ENCODE assay signal across 27 mouse cellular contexts in the genomic region with DNA sequence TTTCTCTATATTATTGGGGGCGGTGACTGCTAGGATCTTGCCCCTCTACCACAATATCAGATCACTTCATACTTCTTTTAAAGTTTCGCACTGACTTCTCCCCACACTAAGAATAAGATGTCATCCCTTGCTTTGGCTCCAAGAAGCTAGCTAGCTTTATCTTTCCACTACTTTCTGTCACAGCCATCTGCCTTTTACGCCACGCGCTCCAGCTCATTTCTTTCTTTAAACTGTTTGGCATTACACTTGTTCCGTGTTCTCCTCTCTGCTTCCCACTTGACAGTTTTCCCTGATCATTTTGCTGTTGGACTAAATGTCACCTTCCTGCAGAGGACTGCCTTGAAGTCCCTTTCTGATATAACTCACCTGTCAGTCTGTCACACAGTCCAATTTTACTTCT. TPM values are rescaled to one million over a fixed set of nuclear protein-coding genes. Genes with fewer than 3 reads are reported as not detected.
A peak's percentile ranks its signal among the peaks of the same experiment; 100 is the strongest.
DNase-seq lines count a peak whose midpoint lies in the region; ATAC-seq lines count a peak whose summit lies in the region.
"Had no signal": no experiment of that assay in that cellular context is flagged by ENCODE, and none has a peak within 500 bp of the region (broad histone marks: within the 10 kb centered on the region; RNA-seq: fewer than 3 reads in every experiment).

No protein-coding gene starts in this region.

- no peak for DNase-seq in frontal cortex, postnatal 14 days (ENCODE audit: low spot score in 2 of 2)
- DNase-seq in telencephalon, adult 2 months (ENCODE audit: low read depth, low spot score) = peak; percentile 28
- DNase-seq in kidney, postnatal 25 days = no peak
- DNase-seq: adrenal gland, adult 8-10 months; adrenal gland, postnatal 14 days; adrenal gland, postnatal 36 days; cerebellum, adult 11 months; cerebellum, adult 18-20 months; cerebellum, adult 8-10 months; cerebellum, adult 9-11 months; cerebellum, postnatal 14 days; cerebellum, postnatal 36 days; embryo, embryonic 11 days had no signal

- no peaks in the 10 kb centered on the region for H3K9me3 ChIP-seq in megakaryocyte, embryonic 14.5 days
- H3K9me3 ChIP-seq: embryonic facial prominence, embryonic 13.5 days; embryonic facial prominence, embryonic 15.5 days; forebrain, embryonic 10.5 days; forebrain, embryonic 13.5 days; forebrain, embryonic 15.5 days had no signal

- ATAC-seq in frontal cortex, adult (ENCODE audit: low TSS enrichment) = peak; percentile 86
- no peak for ATAC-seq in megakaryocyte, adult 5-6 weeks (ENCODE audit: poor library complexity, severe bottlenecking)
- ATAC-seq: activated CD4-positive, CD25-positive, alpha-beta regulatory T cell, adult 4 months; forebrain, embryonic 13.5 days; forebrain, embryonic 15.5 days; Patski had no signal

- peaks cover 89% of the 10 kb centered on the region for H3K4me1 ChIP-seq in megakaryocyte, embryonic 14.5 days
- H3K4me1 ChIP-seq: embryonic facial prominence, embryonic 13.5 days; embryonic facial prominence, embryonic 15.5 days; forebrain, embryonic 15.5 days had no signal

- H3K36me3 ChIP-seq in megakaryocyte, embryonic 14.5 days (replicated peaks; ENCODE audit: low read length) = peaks cover 27% of the 10 kb centered on the region
- H3K36me3 ChIP-seq: embryonic facial prominence, embryonic 13.5 days; embryonic facial prominence, embryonic 15.5 days; forebrain, embryonic 10.5 days; forebrain, embryonic 15.5 days had no signal

- peak overlapping the region; percentile 90 for H3K4me3 ChIP-seq in megakaryocyte, embryonic 14.5 days (replicated peaks)
- H3K4me3 ChIP-seq: embryonic facial prominence, embryonic 13.5 days; embryonic facial prominence, embryonic 15.5 days; erythroblast, embryonic 14.5 days; forebrain, embryonic 10.5 days; forebrain, embryonic 13.5 days; forebrain, embryonic 15.5 days had no signal

- no peaks in the 10 kb centered on the region for H3K27me3 ChIP-seq in megakaryocyte, embryonic 14.5 days (replicated peaks)
- H3K27me3 ChIP-seq: embryonic facial prominence, embryonic 13.5 days; embryonic facial prominence, embryonic 15.5 days; forebrain, embryonic 13.5 days; forebrain, embryonic 15.5 days had no signal

RNA-seq across cellular contexts. Expression of a gene that starts 2.8 kb away (rescaled TPM):
- polyA plus RNA-seq in megakaryocyte, embryonic 14.5 days (2012; ENCODE audit: insufficient read depth, low replicate concordance) = 197 and 302 TPM in 2 replicates
- total RNA-seq in megakaryocyte, adult 5-6 weeks (2015) = 1.4 and 2.0 TPM in 2 replicates
- total RNA-seq in megakaryocyte, adult 5-6 weeks (2017) = 1.3 and 2.0 TPM in 2 replicates
- total RNA-seq: MEL had no signal
- polyA plus RNA-seq: brain, embryonic 14.5 days; embryonic facial prominence, embryonic 11.5 days; embryonic facial prominence, embryonic 13.5 days; forebrain, embryonic 10.5 days; forebrain, embryonic 13.5 days; forebrain, embryonic 15.5 days had no signal

RNA-seq across cellular contexts. Expression of a gene that starts 33.8 kb away (rescaled TPM):
- polyA plus RNA-seq in megakaryocyte, embryonic 14.5 days (2012; ENCODE audit: insufficient read depth, low replicate concordance) = 2.2 and 15.1 TPM in 2 replicates
- total RNA-seq in megakaryocyte, adult 5-6 weeks (2015) = 40.5 and 46.2 TPM in 2 replicates
- total RNA-seq in megakaryocyte, adult 5-6 weeks (2017) = 29.2 and 38.5 TPM in 2 replicates
- total RNA-seq: MEL had no signal
- polyA plus RNA-seq: activated CD4-positive, CD25-positive, alpha-beta regulatory T cell, adult 4 months had no signal

RNA-seq across cellular contexts. Expression of a gene that starts 56.1 kb away (rescaled TPM):
- 1.9 TPM in 1 of 2 replicates, not detected in the other for polyA plus RNA-seq in megakaryocyte, embryonic 14.5 days (2012; ENCODE audit: insufficient read depth, low replicate concordance)
- total RNA-seq in megakaryocyte, adult 5-6 weeks (2015) = 838 and 904 TPM in 2 replicates
- 641 and 646 TPM in 2 replicates for total RNA-seq in megakaryocyte, adult 5-6 weeks (2017)
- total RNA-seq: MEL had no signal
- polyA plus RNA-seq: erythroblast, embryonic 14.5 days; forebrain, embryonic 10.5 days; forebrain, embryonic 13.5 days; Patski had no signal
